Mouse (Mus musculus) central nervous system, embryonic 11.5 days (tissue): ENCODE data around the gene Gm20877. TPM values are rescaled to one million over a fixed set of nuclear protein-coding genes. Genes with fewer than 3 reads are reported as not detected.

Source experiments
- polyA plus RNA-seq: library from polyadenylated mRNA; depleted of rRNA; stranded (reverse); fragments of >200 nt; gene quantifications from 2 replicates; pipeline ENCODE4 v1.2.3, GENCODE M21; 2012; rRNA removed

The Gm20877 gene
- polyA plus RNA-seq = not detected in 2 replicates

GRCm38 (mm10) chrY:17093573-17093972 is at the start of gene Gm20877:
Gm20877 (plus strand) TSS chrY:17093873.

